16 mouse cellular contexts compared by ENCODE assay signal in genomic region chr2:168660344-168660743, GRCm38 (mm10). TPM values are rescaled to one million over a fixed set of nuclear protein-coding genes. Genes with fewer than 3 reads are reported as not detected.
DNase-seq lines count a peak whose midpoint lies in the region; TF ChIP-seq lines count a peak whose summit lies in the region.
"Had no signal": no experiment of that assay in that cellular context is flagged by ENCODE, and none has a peak within 500 bp of the region (broad histone marks: within the 10 kb centered on the region; RNA-seq: fewer than 3 reads in every experiment).

No protein-coding gene starts in this region.

- H3K4me3 ChIP-seq in gastrocnemius, adult 2 months = no peak overlapping the region
- no peak overlapping the region for H3K4me3 ChIP-seq in lung, adult 2 months (replicated peaks; ENCODE audit: extremely low read depth, low read depth, low read length)
- H3K4me3 ChIP-seq in ES-E14 (ENCODE audit: insufficient read depth in 1 of 2, low read depth in 1 of 2, low read length in 2 of 2, poor library complexity in 1 of 2, severe bottlenecking in 1 of 2) = no peak overlapping the region
- H3K4me3 ChIP-seq in olfactory bulb, adult 2 months (ENCODE audit: insufficient read depth, low read depth, low read length) = no peak overlapping the region
- H3K4me3 ChIP-seq: erythroblast, embryonic 14.5 days; heart, embryonic 10.5 days; hindbrain, embryonic 10.5 days; kidney, embryonic 15.5 days; liver, embryonic 13.5 days; myocyte had no signal

- intact Hi-C loops in gastrocnemius, adult 2 months (cut with DNase I) = no loop called here

- TF ChIP-seq POLR2A in lung, adult 2 months (IDR thresholded peaks at IDR 0.05; ENCODE audit: borderline replicate concordance, extremely low read depth, low read depth, low read length) = no peak
- TF ChIP-seq POLR2A in olfactory bulb, adult 2 months (IDR thresholded peaks at IDR 0.05; ENCODE audit: insufficient read depth, low read depth, low read length) = no peak

- H3K36me3 ChIP-seq in ES-E14 (ENCODE audit: control insufficient read depth, insufficient read depth, low read length, poor library complexity, severe bottlenecking) = no peaks in the 10 kb centered on the region
- H3K36me3 ChIP-seq: heart, embryonic 10.5 days; kidney, embryonic 15.5 days; liver, embryonic 13.5 days had no signal

- 59% methylated on average over 5 of the region's 5 CpGs for WGBS in lung, adult 2 months
- 64% methylated on average over 5 of the region's 5 CpGs for WGBS in olfactory bulb, adult 2 months

- H3K27ac ChIP-seq in gastrocnemius, adult 2 months = no peak overlapping the region
- no peak overlapping the region for H3K27ac ChIP-seq in ES-E14 (ENCODE audit: insufficient read depth, low read depth, low read length, poor library complexity, severe bottlenecking)
- no peak overlapping the region for H3K27ac ChIP-seq in olfactory bulb, adult 2 months (ENCODE audit: insufficient read depth, low read depth, low read length)
- H3K27ac ChIP-seq: heart, embryonic 10.5 days; hindbrain, embryonic 10.5 days; kidney, embryonic 15.5 days; liver, embryonic 13.5 days had no signal

- H3K9me3 ChIP-seq in ES-E14 (ENCODE audit: control insufficient read depth, insufficient read depth, low read depth, low read length) = no peaks in the 10 kb centered on the region
- H3K9me3 ChIP-seq: heart, embryonic 10.5 days; hindbrain, embryonic 10.5 days; kidney, embryonic 15.5 days; liver, embryonic 13.5 days had no signal

- in situ Hi-C loops in ES-E14 (cut with MboI; ENCODE audit: low sequenced_read_pairs in 2 of 2, unreplicated experiment in 2 of 2) = no loop called here

- no peak for DNase-seq in gastrocnemius, adult 2 months
- no peak for DNase-seq in gastrocnemius, postnatal 25 days
- DNase-seq in lung, adult 2 months = no peak
- no peak for DNase-seq in lung, adult 18-20 months
- peak; percentile 47 for DNase-seq in ES-E14 (ENCODE audit: low read depth, low spot score)
- DNase-seq in Muller cell, postnatal 12 days (ENCODE audit: inconsistent ontology term) = no peak
- no peak for DNase-seq in adrenal gland, postnatal 10 days
- DNase-seq: layer of hippocampus, postnatal 36 days; liver, embryonic 13.5 days; spleen, adult 18-20 months had no signal

- H3K4me1 ChIP-seq in lung, adult 2 months (ENCODE audit: control insufficient read depth, insufficient read depth, low read length) = no peaks in the 10 kb centered on the region
- peaks cover 0 to 4% of the 10 kb centered on the region in 2 experiments; a peak in 1 of 4 replicates for H3K4me1 ChIP-seq in ES-E14 (ENCODE audit: control insufficient read depth in 2 of 2, insufficient read depth in 2 of 2, low read length in 2 of 2, poor library complexity in 1 of 2)
- H3K4me1 ChIP-seq in olfactory bulb, adult 2 months (ENCODE audit: control insufficient read depth, insufficient read depth, low read length) = peaks cover 14% of the 10 kb centered on the region; the same call in 1 of the 2 replicates

- peak; percentile 51 for TF ChIP-seq CTCF in gastrocnemius, adult 2 months (IDR thresholded peaks at IDR 0.05)
- peak; percentile 30 for TF ChIP-seq CTCF in lung, adult 2 months (IDR thresholded peaks at IDR 0.05; ENCODE audit: insufficient read depth, low read length)
- TF ChIP-seq CTCF in olfactory bulb, adult 2 months (IDR thresholded peaks at IDR 0.05; ENCODE audit: insufficient read depth, low read depth, low read length) = 0 out of 2 replicates have a peak, but pooled peaks have one; percentile 27

- H3K9ac ChIP-seq in ES-E14 (ENCODE audit: insufficient read depth, low read depth, low read length, poor library complexity, severe bottlenecking) = no peak overlapping the region
- H3K9ac ChIP-seq: kidney, embryonic 15.5 days; liver, embryonic 13.5 days had no signal

TF ChIP-seq in ES-E14, 5 proteins besides CTCF, POLR2A, EP300 and RAD21:
- TF ChIP-seq ZC3H11A (IDR thresholded peaks at IDR 0.05; ENCODE audit: borderline replicate concordance, low read depth, low read length) (no peak), MAFK (IDR thresholded peaks at IDR 0.05; ENCODE audit: insufficient read depth, low read depth, low read length) (no peak), CHD2 (IDR thresholded peaks at IDR 0.05; ENCODE audit: low read depth, low read length) (no peak), HCFC1 (IDR thresholded peaks at IDR 0.05; ENCODE audit: borderline replicate concordance, insufficient read depth, low read length) (no peak), ZNF384 (IDR thresholded peaks at IDR 0.05; ENCODE audit: low read depth, low read length) (0 out of 2 replicates have a peak, but pooled peaks have one; percentile 38)

RNA-seq across cellular contexts. Expression of gene Nfatc2, which starts 58.9 kb away (rescaled TPM):
- 1 to 10 TPM; 7.1 to 9.1 TPM for total RNA-seq in gastrocnemius, adult 2 months (2021)
- 1 to 10 TPM; 6.4 to 7.7 TPM for total RNA-seq in gastrocnemius, postnatal 25 days (2021)
- 2.5 and 3.2 TPM in 2 replicates for polyA plus RNA-seq in lung, adult 2 months (2012; rRNA removed)
- total RNA-seq in ES-E14 (2012; rRNA removed) = 2.0 and 2.2 TPM in 2 replicates
- not detected in 2 replicates for polyA plus RNA-seq in olfactory bulb, adult 2 months (2012; ENCODE audit: insufficient read depth, insufficient read length, low replicate concordance, missing spikeins)
- total RNA-seq in adrenal gland, postnatal 10 days (2021) = 1 to 10 TPM; 2.7 to 5.0 TPM
- polyA plus RNA-seq: erythroblast, embryonic 14.5 days had no signal
